Mouse (Mus musculus) 3134 (cell line): Measurements from ENCODE around the gene Pde4d.

Source experiments
- DNase-seq: peaks from one replicate; pipeline ENCODE4 v3.0.0-alpha.2; 2011; ENCODE audit warnings: low spot score; ENCODE audit not compliant: insufficient read length; ENCODE audit errors: extremely low read depth

Gene Pde4d

GRCm38 (mm10) chr13:108449116-108450097 lies at the start of gene Pde4d:
TSS of gene Pde4d (plus strand) at chr13:108449948.
- DNase-seq = no peak

- no peak for DNase-seq
Measured at GRCm38 (mm10) chr13:108403197-108403596, 46.6 kb upstream of the Pde4d start.

- DNase-seq = no peak
Measured at GRCm38 (mm10) chr13:108404372-108404771, 45.4 kb upstream of the Pde4d start.

- DNase-seq = no peak
Measured at GRCm38 (mm10) chr13:108415464-108415863, 34.3 kb upstream of the Pde4d start.

- DNase-seq = no peak
Measured at GRCm38 (mm10) chr13:108418741-108419507, 30.8 kb upstream of the Pde4d start.

- no peak for DNase-seq
Measured at GRCm38 (mm10) chr13:108426322-108426721, 23.4 kb upstream of the Pde4d start.

GRCm38 (mm10) chr13:108428809-108429208 lies 20.9 kb upstream of the Pde4d start:
- no peak for DNase-seq

GRCm38 (mm10) chr13:108429623-108430022 lies 20.1 kb upstream of the Pde4d start:
- DNase-seq = no peak

GRCm38 (mm10) chr13:108431776-108432175 lies 18.0 kb upstream of the Pde4d start:
- no peak for DNase-seq

- no peak for DNase-seq
Measured at GRCm38 (mm10) chr13:108435687-108436086, 14.1 kb upstream of the Pde4d start.

- no peak for DNase-seq
Measured at GRCm38 (mm10) chr13:108437424-108437823, 12.3 kb upstream of the Pde4d start.

- DNase-seq = no peak
Measured at GRCm38 (mm10) chr13:108439012-108439411, 10.7 kb upstream of the Pde4d start.

- DNase-seq = no peak
Measured at GRCm38 (mm10) chr13:108448348-108448931, 1.3 kb upstream of the Pde4d start.

GRCm38 (mm10) chr13:108451122-108451521 lies 1.4 kb downstream of the Pde4d start:
- DNase-seq = no peak

GRCm38 (mm10) chr13:108453064-108453919 lies 3.5 kb downstream of the Pde4d start:
- no peak for DNase-seq

GRCm38 (mm10) chr13:108462518-108462917 lies 12.8 kb downstream of the Pde4d start:
- no peak for DNase-seq

- DNase-seq = no peak
Measured at GRCm38 (mm10) chr13:108465755-108466154, 16.0 kb downstream of the Pde4d start.

- no peak for DNase-seq
Measured at GRCm38 (mm10) chr13:108467046-108467445, 17.3 kb downstream of the Pde4d start.

GRCm38 (mm10) chr13:108480451-108480850 lies 30.7 kb downstream of the Pde4d start:
- no peak for DNase-seq

- DNase-seq = peak; percentile 4
Measured at GRCm38 (mm10) chr13:108485036-108485435, 35.3 kb downstream of the Pde4d start.
